Mouse (Mus musculus): ENCODE measurements at regions not wholly inside any gene's neighbourhood (a gene's known extent, or its start where the extent isn't known, plus 50 kb on each side); places are given as distances from the start of the nearest gene placed in this dataset.

- no peak for DNase-seq (ENCODE audit: low spot score)
Observed at GRCm38 (mm10) chr12:107118364-107118763, 370.1 kb upstream of the 3110018I06Rik start.

- no peak for DNase-seq (ENCODE audit: low spot score)
Observed at GRCm38 (mm10) chr12:107119076-107119475, 369.4 kb upstream of the 3110018I06Rik start.

GRCm38 (mm10) chr12:107120486-107121186, 367.8 kb upstream of the 3110018I06Rik start:
- DNase-seq (ENCODE audit: low spot score) = no peak

- DNase-seq (ENCODE audit: low spot score) = no peak
Observed at GRCm38 (mm10) chr12:107121990-107122389, 366.4 kb upstream of the 3110018I06Rik start.

GRCm38 (mm10) chr12:107123661-107124060, 364.8 kb upstream of the 3110018I06Rik start:
- DNase-seq (ENCODE audit: low spot score) = peak; percentile 14

- no peak for DNase-seq (ENCODE audit: low spot score)
Observed at GRCm38 (mm10) chr12:107124263-107124885, 364.1 kb upstream of the 3110018I06Rik start.

- DNase-seq (ENCODE audit: low spot score) = no peak
Observed at GRCm38 (mm10) chr12:107125201-107125600, 363.2 kb upstream of the 3110018I06Rik start.

GRCm38 (mm10) chr12:107126056-107126455, 362.4 kb upstream of the 3110018I06Rik start:
- DNase-seq (ENCODE audit: low spot score) = no peak

- no peak for DNase-seq (ENCODE audit: low spot score)
Observed at GRCm38 (mm10) chr12:107127591-107127990, 360.8 kb upstream of the 3110018I06Rik start.

GRCm38 (mm10) chr12:107129232-107129631, 359.2 kb upstream of the 3110018I06Rik start:
- DNase-seq (ENCODE audit: low spot score) = no peak

GRCm38 (mm10) chr12:107131351-107131750, 357.1 kb upstream of the 3110018I06Rik start:
- no peak for DNase-seq (ENCODE audit: low spot score)

- DNase-seq (ENCODE audit: low spot score) = no peak
Observed at GRCm38 (mm10) chr12:107131841-107132240, 356.6 kb upstream of the 3110018I06Rik start.

- no peak for DNase-seq (ENCODE audit: low spot score)
Observed at GRCm38 (mm10) chr12:107132501-107132900, 355.9 kb upstream of the 3110018I06Rik start.

GRCm38 (mm10) chr12:107134353-107134752, 354.1 kb upstream of the 3110018I06Rik start:
- DNase-seq (ENCODE audit: low spot score) = no peak

GRCm38 (mm10) chr12:107138677-107139400, 349.6 kb upstream of the 3110018I06Rik start:
- peak; percentile 10 for DNase-seq (ENCODE audit: low spot score)

GRCm38 (mm10) chr12:107140957-107141595, 347.4 kb upstream of the 3110018I06Rik start:
- no peak for DNase-seq (ENCODE audit: low spot score)

GRCm38 (mm10) chr12:107142226-107142625, 346.2 kb upstream of the 3110018I06Rik start:
- no peak for DNase-seq (ENCODE audit: low spot score)

- DNase-seq (ENCODE audit: low spot score) = no peak
Observed at GRCm38 (mm10) chr12:107146608-107147121, 341.8 kb upstream of the 3110018I06Rik start.

- DNase-seq (ENCODE audit: low spot score) = no peak
Observed at GRCm38 (mm10) chr12:107148451-107148850, 340.0 kb upstream of the 3110018I06Rik start.

- DNase-seq (ENCODE audit: low spot score) = no peak
Observed at GRCm38 (mm10) chr12:107151089-107151488, 337.3 kb upstream of the 3110018I06Rik start.

GRCm38 (mm10) chr12:107154668-107155067, 333.8 kb upstream of the 3110018I06Rik start:
- DNase-seq (ENCODE audit: low spot score) = no peak

- no peak for DNase-seq (ENCODE audit: low spot score)
Observed at GRCm38 (mm10) chr12:107156791-107157428, 331.5 kb upstream of the 3110018I06Rik start.
